Mouse (Mus musculus): Measurements from ENCODE around the gene Ap1m2. TPM values are rescaled to one million over a fixed set of nuclear protein-coding genes. Genes with fewer than 3 reads are reported as not detected.

Ap1m2 gene
- polyA plus RNA-seq, 1 experiment from 2014 or later, result 67.7 TPM

DNA sequence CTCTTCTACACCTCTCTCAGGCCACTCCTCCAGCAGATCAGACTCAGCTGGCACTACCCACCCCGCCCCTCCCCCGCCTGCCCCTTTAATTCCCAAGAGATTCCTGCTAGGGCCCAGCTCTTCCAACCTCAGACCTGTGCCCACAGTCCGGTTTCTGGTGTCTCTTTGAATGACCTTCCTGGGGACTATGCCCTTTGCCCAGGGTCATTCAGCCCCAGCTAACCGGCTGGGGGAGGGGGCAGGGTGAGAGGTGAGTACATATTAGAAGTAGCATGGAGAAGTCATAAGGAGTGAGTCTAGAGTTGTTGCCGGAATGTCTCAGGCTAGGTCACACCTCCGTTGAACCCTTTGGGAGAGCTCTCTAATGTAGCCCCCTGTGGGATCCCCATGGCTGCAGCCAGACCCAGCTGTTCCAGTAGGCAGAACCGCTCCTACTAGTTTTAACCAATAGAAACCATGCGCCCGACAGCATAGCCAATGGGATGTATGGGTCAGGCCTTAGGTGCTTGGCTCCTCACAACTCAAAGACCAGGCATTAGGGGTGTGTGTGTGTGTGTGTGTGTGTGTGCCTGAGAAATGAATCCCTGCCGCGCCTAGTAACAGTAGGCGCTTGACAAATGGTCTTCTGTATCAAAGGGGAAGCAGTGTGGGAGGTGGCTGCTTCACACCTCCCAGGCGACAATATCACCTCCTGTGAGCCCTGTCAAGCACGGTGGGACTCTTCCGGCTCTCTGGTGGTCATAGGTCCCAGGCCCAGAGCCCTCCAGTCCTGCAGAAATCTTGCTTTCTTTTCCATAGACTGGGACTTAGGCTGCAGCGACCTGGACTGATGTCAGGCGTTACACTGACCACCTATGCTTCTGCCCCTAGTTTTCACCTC, 62.3 kb downstream of the Ap1m2 start:
- no peak overlapping the region for H3K4me3 ChIP-seq (replicated peaks)
- peak overlapping the region; percentile 71; the same call in 1 of the 2 replicates for H3K27ac ChIP-seq
- H3K9ac ChIP-seq, result no peak overlapping the region
- H3K9me3 ChIP-seq, result no peaks in the 10 kb centered on the region
- no peak for ATAC-seq (ENCODE audit: insufficient read depth, low FRiP score, low read depth)
- H3K4me1 ChIP-seq, result peaks cover 8% of the 10 kb centered on the region
- no peak overlapping the region for H3K4me2 ChIP-seq
- 22% methylated on average over 17 of the region's 17 CpGs for WGBS
- H3K27me3 ChIP-seq (replicated peaks), result peaks cover 71% of the 10 kb centered on the region
- H3K36me3 ChIP-seq, result no peaks in the 10 kb centered on the region

DNA sequence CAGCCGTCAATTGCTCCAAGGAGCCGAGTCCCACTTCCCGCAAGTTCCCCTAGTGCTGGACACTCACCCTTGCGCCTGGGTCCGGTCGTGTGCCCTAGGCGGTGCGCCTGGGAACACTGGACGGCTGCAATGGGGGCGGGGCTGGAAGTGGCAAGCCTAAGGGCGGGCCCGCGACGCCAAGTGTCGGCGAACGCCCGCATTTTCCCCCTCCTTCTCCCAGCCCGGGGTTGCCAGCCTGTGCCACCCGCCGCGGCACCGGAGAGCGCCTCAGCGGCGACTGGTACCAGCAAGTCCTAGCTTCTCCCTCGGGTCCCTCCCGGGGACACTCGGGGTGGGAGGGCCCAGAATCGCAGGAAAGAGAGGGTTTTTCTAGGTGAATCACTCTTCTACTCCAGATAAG, 63.8 kb downstream of the Ap1m2 start, which contains the start of gene S1pr5:
TSS of gene S1pr5 (minus strand) at position 118 of the 400 bp plus-strand sequence.
- H3K4me3 ChIP-seq (replicated peaks), result peak within 1 kb of the TSS; percentile 30
- no peaks in the 10 kb centered on the region for H3K9me3 ChIP-seq
- peaks cover 87% of the 10 kb centered on the region for H3K27me3 ChIP-seq (replicated peaks)
- peak within 1 kb of the TSS; percentile 6; the same call in 1 of the 2 replicates for H3K9ac ChIP-seq
- H3K4me1 ChIP-seq, result peaks cover 19% of the 10 kb centered on the region
- ATAC-seq (ENCODE audit: insufficient read depth, low FRiP score, low read depth), result no peak
- no peaks in the 10 kb centered on the region for H3K36me3 ChIP-seq
- 2% methylated on average over 21 of the region's 30 CpGs for WGBS
- no peak within 1 kb of the TSS for H3K27ac ChIP-seq
- peak within 1 kb of the TSS; percentile 42 for H3K4me2 ChIP-seq

DNA sequence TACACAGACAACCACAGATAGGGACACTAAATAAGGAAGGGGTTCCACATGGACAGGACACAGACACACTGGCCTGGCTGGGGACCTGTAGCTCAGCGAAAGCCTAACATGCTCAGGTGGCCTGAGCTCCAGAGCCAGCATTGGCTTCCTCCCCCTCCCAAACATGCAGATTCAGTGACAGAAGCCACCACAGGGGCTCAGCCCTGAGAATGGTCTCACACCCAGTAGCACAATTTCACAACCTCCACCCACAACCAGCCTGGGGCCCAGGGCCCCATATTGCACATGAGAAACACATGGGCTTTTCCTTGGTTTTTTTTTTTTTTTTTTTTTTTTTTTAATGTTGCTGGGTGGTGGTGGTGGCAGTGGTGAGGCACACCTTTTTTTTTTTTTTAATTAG, 65.8 kb downstream of the Ap1m2 start:
- Histone ChIP-seq H3K4me1 (peaks cover 19% of the 10 kb centered on the region), H3K9me3 (no peaks in the 10 kb centered on the region), H3K27me3 (replicated peaks) (peaks cover 83% of the 10 kb centered on the region), H3K4me2 (no peak overlapping the region), H3K4me3 (replicated peaks) (no peak overlapping the region), H3K27ac (no peak overlapping the region), H3K36me3 (no peaks in the 10 kb centered on the region), H3K9ac (no peak overlapping the region)
- ATAC-seq (ENCODE audit: insufficient read depth, low FRiP score, low read depth), result no peak
- WGBS, result 91% methylated on average over 1 of the region's 1 CpGs

DNA sequence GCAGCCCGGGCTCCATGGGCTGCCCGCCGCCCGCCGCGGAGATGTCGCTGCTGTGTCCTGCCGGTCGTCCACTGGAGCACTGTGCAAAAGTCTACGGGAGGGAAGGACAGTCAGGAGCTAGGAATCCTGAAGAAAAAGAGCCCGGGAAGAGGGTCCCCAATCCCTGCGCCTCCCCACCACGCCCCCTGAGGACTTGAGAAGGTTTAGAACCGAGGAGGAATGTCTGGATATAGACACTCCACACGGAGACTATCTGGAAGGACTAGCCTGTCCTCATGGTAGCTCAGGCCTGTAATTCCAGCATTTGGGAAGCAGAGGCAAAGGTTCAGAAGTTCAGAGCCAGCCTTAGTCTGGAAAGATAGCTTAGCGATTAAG, 67.0 kb downstream of the Ap1m2 start:
- no peaks in the 10 kb centered on the region for H3K36me3 ChIP-seq
- no peak for ATAC-seq (ENCODE audit: insufficient read depth, low FRiP score, low read depth)
- H3K9me3 ChIP-seq, result no peaks in the 10 kb centered on the region
- peak overlapping the region; percentile 41 for H3K4me3 ChIP-seq (replicated peaks)
- H3K27me3 ChIP-seq (replicated peaks), result peaks cover 71% of the 10 kb centered on the region
- H3K4me1 ChIP-seq, result peaks cover 19% of the 10 kb centered on the region
- H3K9ac ChIP-seq, result peak overlapping the region; percentile 10; the same call in 1 of the 2 replicates
- 1% methylated on average over 16 of the region's 16 CpGs for WGBS
- H3K27ac ChIP-seq, result no peak overlapping the region
- H3K4me2 ChIP-seq, result peak overlapping the region; percentile 97

DNA sequence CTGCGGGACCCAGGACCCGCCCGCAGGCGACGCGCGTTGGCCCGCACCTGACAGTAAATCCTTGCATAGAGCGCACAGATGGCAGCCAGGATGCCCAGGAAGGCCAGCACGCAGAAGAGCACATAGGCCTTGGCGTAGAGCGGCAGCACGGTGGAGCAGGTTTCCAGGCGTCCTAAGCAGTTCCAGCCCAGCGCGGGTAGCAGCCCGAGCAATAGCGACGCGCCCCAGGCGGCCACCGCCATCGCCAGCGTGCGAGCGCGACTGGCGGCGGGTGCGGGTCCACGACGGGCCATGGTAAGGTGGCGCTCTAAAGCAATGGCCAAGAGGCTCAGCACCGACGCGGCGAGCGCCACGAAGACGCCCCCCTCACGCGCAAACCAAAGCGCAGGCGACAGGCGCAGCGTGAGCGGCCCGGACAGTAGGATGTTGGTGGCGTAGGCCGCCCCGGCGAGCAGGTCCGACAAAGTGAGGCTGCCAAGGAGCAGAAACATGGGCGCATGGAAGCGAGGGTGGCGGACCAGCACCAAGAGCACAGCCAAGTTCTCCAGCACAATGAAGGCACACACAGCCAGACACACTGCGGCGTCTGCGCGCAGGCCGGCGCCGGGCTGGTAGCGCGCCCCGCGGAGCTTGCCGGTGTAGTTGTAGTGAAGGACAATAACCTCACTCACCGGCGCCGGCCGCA, 67.6 kb downstream of the Ap1m2 start:
- Histone ChIP-seq H3K9ac (peak overlapping the region; percentile 10; the same call in 1 of the 2 replicates), H3K27ac (no peak overlapping the region), H3K36me3 (no peaks in the 10 kb centered on the region), H3K4me2 (peak overlapping the region; percentile 97), H3K4me3 (replicated peaks) (peak overlapping the region; percentile 41), H3K4me1 (peaks cover 21% of the 10 kb centered on the region), H3K9me3 (no peaks in the 10 kb centered on the region), H3K27me3 (replicated peaks) (peaks cover 66% of the 10 kb centered on the region)
- WGBS, result 1% methylated on average over 72 of the region's 72 CpGs
- ATAC-seq (ENCODE audit: insufficient read depth, low FRiP score, low read depth), result no peak

Other genes with a start within 250 kb of the Ap1m2 start
- 0.73 TPM in 1 of 2 replicates, not detected in the other for gene Zglp1, start 245.2 kb downstream of the Ap1m2 start, polyA plus RNA-seq (2015; fragmentation: Nextera tagmentation; extraction: Ambion mirVana)
- gene Gm49373, start 239.2 kb downstream of the Ap1m2 start, polyA plus RNA-seq (2015; fragmentation: Nextera tagmentation; extraction: Ambion mirVana), result 0.58 and 0.82 TPM in 2 replicates
- 57.6 and 58.0 TPM in 2 replicates for gene Fdx1l, start 238.7 kb downstream of the Ap1m2 start, polyA plus RNA-seq (2015; fragmentation: Nextera tagmentation; extraction: Ambion mirVana)
- 1.6 and 1.7 TPM in 2 replicates for gene Gm38431, start 220.3 kb downstream of the Ap1m2 start, polyA plus RNA-seq (2015; fragmentation: Nextera tagmentation; extraction: Ambion mirVana)
- 48.3 and 60.9 TPM in 2 replicates for gene Raver1, start 220.3 kb downstream of the Ap1m2 start, polyA plus RNA-seq (2015; fragmentation: Nextera tagmentation; extraction: Ambion mirVana)
- gene Tyk2, start 181.1 kb downstream of the Ap1m2 start, polyA plus RNA-seq (2015; fragmentation: Nextera tagmentation; extraction: Ambion mirVana), result 13.6 and 15.8 TPM in 2 replicates
- 284 and 293 TPM in 2 replicates for gene Cdc37, start 162.4 kb downstream of the Ap1m2 start, polyA plus RNA-seq (2015; fragmentation: Nextera tagmentation; extraction: Ambion mirVana)
- gene Pde4a, start 146.6 kb downstream of the Ap1m2 start, polyA plus RNA-seq (2015; fragmentation: Nextera tagmentation; extraction: Ambion mirVana), result 5.9 and 6.2 TPM in 2 replicates
- 61.1 and 61.6 TPM in 2 replicates for gene Keap1, start 73.0 kb downstream of the Ap1m2 start, polyA plus RNA-seq (2015; fragmentation: Nextera tagmentation; extraction: Ambion mirVana)
- gene S1pr5, start 63.9 kb downstream of the Ap1m2 start, polyA plus RNA-seq (2015; fragmentation: Nextera tagmentation; extraction: Ambion mirVana), result 0.93 and 1.6 TPM in 2 replicates
- gene Atg4d, start 47.0 kb downstream of the Ap1m2 start, polyA plus RNA-seq (2015; fragmentation: Nextera tagmentation; extraction: Ambion mirVana), result 49.9 and 51.3 TPM in 2 replicates
- 14.4 and 14.5 TPM in 2 replicates for gene Kri1, start 24.4 kb downstream of the Ap1m2 start, polyA plus RNA-seq (2015; fragmentation: Nextera tagmentation; extraction: Ambion mirVana)
- gene Cdkn2d, start 20.9 kb downstream of the Ap1m2 start, polyA plus RNA-seq (2015; fragmentation: Nextera tagmentation; extraction: Ambion mirVana), result 44.4 and 50.0 TPM in 2 replicates
- gene Slc44a2, start 8.4 kb upstream of the Ap1m2 start, polyA plus RNA-seq (2015; fragmentation: Nextera tagmentation; extraction: Ambion mirVana), result 89.1 and 95.7 TPM in 2 replicates
- gene Ilf3, start 55.5 kb upstream of the Ap1m2 start, polyA plus RNA-seq (2015; fragmentation: Nextera tagmentation; extraction: Ambion mirVana), result 150 and 154 TPM in 2 replicates
- 55.9 and 57.6 TPM in 2 replicates for gene Qtrt1, start 99.5 kb upstream of the Ap1m2 start, polyA plus RNA-seq (2015; fragmentation: Nextera tagmentation; extraction: Ambion mirVana)
- gene Dnm2, start 112.6 kb upstream of the Ap1m2 start, polyA plus RNA-seq (2015; fragmentation: Nextera tagmentation; extraction: Ambion mirVana), result 71.3 and 75.7 TPM in 2 replicates
- 85.8 and 90.5 TPM in 2 replicates for gene Tmed1, start 197.9 kb upstream of the Ap1m2 start, polyA plus RNA-seq (2015; fragmentation: Nextera tagmentation; extraction: Ambion mirVana)
- 5.3 and 6.0 TPM in 2 replicates for gene AB124611, start 213.8 kb upstream of the Ap1m2 start, polyA plus RNA-seq (2015; fragmentation: Nextera tagmentation; extraction: Ambion mirVana)
- 40.0 and 51.1 TPM in 2 replicates for gene Carm1, start 234.6 kb upstream of the Ap1m2 start, polyA plus RNA-seq (2015; fragmentation: Nextera tagmentation; extraction: Ambion mirVana)

All from stomach, embryonic 15.5 days (tissue).